Mouse (Mus musculus): ENCODE results near the gene Dach1. TPM values are rescaled to one million over a fixed set of nuclear protein-coding genes. Genes with fewer than 3 reads are reported as not detected.

The Dach1 gene
- total RNA-seq, 1 experiment from 2014 or later, result 8.1 TPM

DNA sequence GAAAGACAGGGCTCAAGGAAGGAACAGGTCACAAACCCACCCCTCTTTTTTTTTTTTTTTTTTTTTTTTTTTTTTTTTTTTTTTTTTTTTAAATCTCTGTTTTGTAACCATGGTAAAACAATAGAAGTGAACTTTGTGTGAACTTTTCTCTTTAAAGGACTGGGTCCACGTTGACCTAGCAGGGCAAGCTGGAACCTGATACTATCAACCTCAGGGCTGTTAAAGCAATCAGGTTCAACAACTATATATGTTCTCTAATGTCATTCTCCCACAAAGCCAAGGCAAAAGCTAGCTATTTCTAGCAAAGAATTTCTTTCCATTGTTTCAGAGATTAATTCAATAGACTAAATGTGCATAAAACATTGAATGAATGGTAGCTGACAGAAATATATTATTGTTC lies 134.3 kb downstream of the Dach1 start:
- DNase-seq, result no peak

DNA sequence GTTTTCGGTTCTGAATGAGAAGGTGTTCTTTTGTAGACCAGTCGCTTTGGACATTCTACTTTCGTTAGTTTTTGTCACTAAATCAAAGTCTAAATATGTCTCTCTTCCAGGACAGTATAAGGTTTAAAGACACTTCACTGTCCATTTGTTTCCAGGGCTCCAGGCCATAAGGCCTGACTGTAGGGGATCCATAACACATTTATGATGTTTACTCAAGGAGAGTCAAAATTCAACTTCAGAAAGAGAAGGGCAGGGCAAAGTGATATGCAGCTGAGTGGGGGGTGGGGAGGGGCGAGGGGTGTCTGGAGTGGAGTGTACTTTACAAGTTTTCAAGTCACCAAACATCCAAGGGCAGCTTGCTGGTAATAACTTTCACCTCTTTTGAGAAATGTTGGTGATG lies 146.0 kb downstream of the Dach1 start:
- DNase-seq, result no peak

DNA sequence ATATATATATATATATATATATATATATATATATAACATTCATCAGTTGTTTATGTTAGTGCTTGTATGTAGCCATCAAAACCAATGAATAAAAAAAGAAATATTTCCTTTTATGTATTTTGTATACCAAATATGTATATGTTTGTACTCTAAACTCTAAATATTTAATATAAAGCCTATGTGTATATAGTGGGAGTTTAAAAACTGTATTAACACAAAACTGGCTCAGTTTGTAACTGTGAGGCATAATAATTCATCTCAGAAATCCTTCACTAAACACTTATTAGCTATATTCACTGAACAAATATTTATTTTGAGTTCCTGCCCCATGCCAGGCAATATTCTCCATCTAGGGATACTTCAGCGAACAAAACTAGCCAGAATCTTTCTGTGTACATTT lies 155.5 kb downstream of the Dach1 start:
- no peak for DNase-seq

DNA sequence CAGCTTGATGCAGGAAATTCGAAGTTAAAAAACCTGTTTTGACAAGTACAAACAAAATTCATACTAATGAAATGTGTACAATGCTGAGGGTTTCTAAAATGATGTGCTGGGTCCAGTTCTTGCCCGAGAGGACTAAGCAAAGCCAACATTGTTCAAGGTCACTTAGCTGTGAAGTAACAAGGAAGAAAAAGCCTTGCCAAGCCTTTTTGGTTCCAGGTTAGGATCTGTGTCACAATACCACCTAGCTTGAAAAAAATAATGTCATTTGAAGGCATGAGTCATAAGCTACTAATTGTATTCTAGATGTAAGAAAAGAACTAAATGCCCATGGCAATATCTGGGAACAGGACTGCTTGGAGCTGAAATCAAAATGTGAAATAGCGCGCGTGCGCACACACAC lies 161.1 kb downstream of the Dach1 start:
- DNase-seq, result no peak

DNA sequence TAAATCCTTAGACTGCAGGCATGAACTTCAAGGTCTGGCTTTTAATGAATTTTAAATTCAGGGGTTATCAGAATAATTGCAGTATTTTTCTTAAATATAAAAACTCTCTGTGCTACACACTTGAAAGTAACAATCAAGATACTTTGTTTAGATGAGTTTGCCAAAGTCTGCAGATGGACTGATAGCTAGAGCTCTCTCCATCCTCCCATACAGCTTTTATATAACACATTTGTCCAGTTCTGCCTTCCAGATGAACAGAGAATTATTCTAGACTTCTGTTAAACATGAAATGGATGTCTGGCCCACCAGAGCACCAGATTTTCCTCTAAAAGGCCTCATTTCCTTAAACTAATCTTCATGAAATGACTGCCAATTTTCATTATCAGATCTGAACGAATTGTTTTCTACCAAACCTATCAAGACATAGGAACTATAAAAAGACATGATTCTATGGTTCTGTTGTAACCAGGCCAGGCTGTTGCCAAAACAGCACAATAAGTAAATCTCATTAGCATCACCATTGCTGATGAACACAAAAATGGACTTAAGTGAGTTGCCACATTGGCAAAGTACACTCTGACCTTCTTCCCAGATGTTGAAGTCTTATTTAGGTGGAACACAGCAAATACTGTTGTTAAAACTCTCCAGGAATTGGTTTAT lies 167.4 kb downstream of the Dach1 start:
- DNase-seq, result no peak

DNA sequence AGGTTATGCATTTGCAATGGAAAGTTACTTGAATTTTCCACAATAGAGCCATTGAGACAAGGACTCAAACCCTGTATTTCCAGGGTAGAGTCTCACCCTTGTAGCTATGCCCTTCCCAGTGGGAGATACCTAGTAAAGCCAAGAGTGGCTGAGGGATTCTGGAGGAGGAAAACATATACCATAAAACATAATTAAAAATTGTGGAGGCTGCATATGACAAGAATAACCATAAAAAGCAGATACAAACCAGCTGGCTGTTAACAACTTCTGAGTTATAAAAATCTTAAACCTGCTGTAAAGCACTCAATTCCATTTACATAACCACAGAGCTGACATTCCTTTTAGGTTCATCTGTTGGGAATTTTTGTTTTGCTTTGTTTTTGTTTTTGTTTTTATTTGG lies 171.0 kb downstream of the Dach1 start:
- DNase-seq, result no peak

DNA sequence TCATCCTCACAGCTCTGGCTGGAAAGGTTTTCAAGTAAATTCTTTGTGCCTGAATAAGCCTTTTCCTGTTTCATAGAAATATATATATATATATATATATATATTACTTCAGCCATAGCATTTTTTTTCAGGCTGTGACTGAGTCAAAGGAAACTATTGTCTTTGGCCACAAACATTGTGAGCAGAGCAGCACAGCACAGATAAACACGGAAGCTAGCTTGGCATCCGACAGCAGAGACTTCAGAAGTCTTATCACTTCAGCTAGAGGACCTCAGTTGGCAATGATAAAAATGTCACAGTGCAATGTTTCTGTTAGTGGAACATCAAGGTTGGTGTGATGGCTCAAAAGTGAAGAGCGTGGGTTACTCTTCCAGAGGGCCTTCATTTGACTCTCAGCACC lies 186.3 kb downstream of the Dach1 start:
- DNase-seq, result no peak

DNA sequence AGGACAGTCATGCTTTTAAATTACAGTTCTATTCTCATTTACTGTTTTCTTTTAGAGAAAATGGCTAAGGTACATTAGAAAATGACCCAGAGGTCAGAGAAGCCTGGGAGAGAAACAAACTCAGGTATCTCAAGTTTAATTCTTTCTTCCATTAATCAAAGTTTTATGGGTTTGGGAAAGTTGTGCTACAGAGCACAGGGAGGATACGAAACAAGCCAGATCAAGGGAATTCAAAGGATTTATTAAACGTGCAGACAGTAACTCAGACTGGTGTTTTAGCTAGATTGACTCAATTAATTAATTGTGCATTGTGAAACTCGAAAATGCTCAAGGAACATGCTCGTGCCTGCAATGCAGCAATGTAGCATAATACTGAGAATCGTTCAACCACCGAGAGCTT lies 186.9 kb downstream of the Dach1 start:
- no peak for DNase-seq

DNA sequence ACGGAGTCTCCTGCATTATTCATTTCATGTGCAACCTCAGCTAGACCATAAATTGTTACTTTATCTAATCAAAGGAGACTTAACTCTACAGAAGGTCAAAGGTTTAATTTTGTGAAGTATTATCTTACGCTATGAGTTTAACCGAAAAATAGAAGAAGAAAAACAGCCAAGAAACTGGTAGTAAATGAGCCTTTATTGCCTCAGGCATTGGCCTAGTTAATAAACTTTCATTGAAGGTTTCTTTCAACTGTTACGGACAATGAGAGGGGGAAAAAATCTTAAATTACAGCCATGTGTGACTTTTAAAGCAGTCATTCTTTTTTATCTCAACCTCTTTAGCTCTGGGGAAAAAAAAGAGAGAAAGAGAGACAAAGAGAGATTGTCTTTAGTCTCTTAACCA lies 188.7 kb downstream of the Dach1 start:
- DNase-seq, result no peak

DNA sequence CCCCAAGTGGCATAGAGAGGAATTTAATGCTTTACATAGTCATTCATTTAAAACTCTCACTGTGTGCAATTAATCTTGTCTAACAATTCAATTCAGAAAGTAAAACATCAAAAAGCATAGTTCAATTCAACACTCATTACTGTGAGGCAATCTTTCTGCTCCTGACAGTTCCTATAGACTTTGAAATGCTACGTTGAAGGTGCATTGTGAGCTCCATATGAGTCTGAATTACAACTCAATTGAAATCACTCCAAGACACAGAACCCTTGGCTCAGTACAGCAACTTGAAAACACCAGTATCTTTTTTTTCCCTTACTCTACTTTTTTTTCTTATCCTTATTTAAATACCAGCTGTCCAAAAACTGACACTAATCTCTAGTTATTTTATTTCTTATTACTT lies 193.5 kb downstream of the Dach1 start:
- DNase-seq, result no peak

DNA sequence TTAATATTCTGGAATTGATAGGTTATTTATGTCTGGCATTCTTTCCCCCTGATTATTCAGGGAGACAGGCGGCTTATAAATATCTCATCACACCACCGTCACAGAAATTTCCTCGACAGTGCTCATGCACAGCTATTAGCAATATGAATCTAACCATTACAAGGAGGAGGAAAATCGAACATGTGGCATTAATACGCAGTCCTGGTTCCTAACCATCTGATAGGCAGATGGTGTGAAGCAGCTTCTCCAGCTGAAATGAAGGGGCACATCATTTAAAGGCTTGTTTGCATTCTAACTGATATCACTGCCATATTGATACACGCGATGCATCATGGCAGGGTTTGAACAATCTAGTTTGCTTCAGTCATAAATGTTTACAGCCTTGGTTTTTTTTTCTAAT lies 194.1 kb downstream of the Dach1 start:
- no peak for DNase-seq

DNA sequence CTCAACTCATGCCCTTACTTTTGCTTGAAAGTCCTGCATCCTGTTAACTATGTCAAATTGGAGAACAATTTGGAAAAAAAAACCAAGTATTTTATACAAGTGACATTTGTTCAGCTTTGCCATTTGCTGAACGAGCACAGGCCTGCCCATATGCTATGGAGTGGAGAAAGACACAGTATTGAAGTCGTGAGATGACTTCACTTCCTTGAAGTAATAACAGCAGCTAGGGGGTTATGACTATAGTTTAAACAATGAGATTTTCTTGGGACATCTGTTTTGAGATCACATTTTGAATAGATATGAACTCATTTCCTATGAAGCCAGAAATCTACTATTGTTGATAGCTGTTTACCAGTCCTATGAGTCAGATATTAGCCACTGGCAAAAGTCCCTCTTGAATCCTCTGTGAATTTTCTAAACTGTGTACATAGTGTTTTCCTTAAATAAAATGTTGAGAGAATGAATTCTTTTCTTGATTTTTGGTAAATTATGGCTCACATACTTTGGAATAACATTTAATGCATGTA lies 205.0 kb downstream of the Dach1 start:
- DNase-seq, result no peak

DNA sequence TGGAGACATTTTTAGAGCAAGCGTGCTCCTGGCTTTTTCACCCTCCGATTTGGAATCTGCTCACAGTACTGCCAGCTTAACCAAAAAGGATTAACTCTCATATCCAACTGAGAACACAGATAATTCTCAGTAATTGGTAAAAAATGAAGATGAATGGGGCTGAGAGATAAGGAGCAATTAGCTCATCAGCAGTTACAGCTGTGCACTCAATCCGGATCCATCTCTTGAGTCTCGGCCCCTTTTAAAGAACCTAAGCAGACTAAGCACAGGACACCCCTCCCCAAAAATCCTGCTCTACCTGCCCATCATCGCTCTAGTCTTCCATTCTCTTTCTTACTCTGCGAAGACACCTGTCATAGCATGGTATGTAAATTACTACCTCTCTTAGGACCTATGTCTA lies 205.9 kb downstream of the Dach1 start:
- no peak for DNase-seq

DNA sequence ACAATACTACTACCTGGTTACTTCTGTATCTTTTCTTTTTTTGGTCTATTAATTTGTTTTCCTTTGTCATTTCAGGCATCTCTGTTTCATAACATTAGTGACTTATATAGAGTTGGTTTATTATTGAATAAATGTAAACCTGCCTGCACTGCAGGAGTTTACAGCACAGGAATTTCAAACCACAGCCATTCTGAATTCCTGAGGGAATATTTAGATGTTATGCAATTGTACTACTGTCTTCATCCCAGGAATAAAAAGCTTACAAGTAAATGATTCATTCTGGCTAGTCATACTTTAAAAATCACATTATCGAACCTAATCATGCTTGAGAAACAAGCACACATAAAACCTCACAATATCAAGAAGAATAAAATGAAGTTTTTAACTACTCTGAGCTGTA lies 213.2 kb downstream of the Dach1 start:
- DNase-seq, result no peak

DNA sequence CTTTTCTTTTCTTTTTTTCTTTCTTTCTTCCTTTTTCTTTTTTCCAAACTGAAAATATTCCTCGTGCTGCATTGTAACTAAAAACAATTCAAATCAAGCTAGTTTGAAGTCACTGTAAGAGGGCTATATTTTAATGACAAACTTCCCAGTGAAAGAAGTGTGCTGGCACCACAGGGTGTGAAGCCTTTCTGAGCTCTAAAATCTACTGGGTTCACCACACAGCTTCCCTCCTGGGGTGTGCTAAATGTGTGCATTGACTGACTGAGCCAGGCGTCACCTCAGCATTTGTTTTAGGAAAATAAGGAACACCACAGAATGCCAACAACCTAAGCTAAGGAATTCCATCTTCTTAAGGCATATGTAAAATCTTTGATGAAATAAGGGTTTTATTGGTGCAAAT lies 224.1 kb downstream of the Dach1 start:
- no peak for DNase-seq

DNA sequence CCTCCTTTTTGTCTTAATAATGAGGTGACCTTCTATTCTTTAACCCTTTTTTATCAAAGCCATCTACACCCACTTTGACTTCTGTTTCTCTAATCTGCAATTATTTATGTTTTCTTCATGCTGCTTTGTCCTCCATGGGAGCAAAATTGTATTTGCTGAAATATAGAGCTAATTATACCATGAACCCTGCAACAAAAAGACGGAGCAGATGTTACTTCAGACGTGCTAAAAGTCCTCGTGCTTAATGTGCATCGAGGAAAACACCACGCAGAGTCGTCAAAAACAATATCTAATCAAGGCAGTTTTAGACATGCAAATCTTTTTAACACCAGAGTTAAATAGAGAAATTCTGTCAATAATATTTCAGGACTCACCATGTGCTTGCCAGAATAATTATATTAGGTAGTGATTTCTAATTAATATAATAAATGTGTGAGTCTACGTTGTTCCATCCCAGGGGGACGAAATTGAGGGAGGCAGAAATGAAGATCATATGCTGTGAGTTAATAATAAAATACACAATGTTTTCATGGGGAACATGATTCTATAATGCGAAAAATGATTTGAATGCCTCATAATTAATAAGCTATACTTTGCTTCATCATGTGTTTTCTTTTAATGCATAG lies 224.8 kb downstream of the Dach1 start:
- DNase-seq, result no peak

DNA sequence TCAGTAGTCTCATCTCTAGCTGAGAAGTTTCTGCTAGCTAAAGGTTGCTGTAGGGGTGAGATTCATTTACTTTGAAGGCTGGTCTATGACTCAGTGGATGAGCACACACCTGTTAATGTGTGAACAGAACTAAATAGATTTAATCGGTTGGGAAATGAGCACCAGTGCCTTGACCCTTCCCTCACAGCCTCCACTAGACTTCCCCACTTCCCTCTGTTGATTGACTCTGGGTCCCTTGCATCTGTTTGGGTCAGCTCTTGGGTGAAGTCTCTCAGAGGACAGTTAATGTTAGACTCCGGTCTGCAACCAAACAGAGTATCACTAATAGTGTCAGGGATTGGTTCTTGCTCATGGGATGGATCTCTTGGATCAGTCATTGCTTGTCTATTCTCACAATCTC lies 227.2 kb downstream of the Dach1 start:
- no peak for DNase-seq

DNA sequence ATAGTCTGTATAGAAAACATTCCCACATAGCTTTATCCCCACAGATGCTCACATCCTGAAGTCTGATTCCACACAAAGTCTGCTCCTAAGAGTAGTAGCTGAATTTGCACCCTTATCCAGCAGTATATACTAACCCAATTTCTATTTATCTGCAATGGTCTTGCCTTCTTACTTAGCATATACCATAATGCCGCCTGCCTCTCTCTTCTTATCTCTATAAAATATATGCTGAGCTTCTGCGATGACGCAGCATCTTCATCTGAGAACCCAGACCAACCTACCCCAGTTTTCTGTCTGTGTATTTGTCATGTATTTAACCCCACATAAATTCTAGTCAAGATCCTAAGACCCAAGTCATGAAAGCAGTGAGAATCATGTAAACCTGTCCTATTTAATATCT lies 272.9 kb downstream of the Dach1 start:
- no peak for DNase-seq

DNA sequence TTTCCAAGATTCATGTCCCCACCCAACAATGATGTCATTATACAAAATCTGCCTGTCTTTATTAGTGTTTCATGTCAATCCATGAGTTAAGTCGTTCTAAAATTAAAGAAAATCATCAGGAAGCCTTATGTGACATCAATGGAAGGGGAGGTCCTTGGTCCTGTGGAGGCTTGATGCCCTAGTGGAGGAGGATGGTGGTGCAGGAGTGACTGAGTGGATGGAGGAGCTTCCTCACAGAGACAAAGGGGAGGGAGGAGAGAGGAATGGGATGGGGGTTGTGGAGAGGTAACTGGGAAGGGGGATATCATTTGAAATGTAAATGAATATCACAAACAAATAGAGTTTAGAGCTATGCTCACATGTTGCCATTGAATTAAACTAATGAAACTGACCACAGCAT lies 287.6 kb downstream of the Dach1 start:
- DNase-seq, result no peak

DNA sequence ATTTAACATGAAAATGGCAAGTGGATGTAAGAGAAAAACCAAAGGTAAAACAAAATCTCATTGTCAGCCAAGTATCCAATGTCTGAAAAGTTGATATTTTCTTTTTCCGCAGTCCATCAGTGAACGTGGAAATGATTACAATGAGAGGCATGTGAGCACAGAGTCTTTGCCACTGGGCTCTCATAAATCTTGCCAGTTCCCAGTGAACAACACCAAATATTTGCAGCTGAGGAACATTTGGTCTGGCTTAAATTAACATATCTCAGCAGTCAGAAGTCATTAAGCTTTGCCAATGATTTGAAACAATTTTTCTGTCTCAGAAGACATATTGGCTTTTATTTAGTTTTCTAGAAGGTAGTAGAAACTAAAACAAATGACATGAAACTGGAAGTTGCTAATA lies 298.6 kb downstream of the Dach1 start:
- no peak for DNase-seq

DNA sequence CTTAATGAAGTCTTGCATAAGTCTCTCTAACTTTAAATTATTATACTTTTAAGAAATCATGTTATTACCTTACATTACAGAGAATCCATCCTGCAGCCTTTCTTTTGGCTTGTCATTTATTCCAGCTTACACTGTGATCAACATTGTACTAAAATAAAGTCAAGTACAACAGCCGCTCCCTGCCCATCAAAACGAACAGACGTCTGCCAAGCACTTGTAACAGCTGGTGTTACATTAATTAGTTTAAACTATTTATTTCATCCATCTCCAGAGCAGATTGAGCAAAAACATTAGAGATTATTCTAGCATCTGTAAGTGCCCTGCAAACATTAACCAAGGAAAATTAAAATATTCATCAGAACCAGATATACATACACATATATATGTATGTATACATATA lies 311.2 kb downstream of the Dach1 start:
- DNase-seq, result no peak

DNA sequence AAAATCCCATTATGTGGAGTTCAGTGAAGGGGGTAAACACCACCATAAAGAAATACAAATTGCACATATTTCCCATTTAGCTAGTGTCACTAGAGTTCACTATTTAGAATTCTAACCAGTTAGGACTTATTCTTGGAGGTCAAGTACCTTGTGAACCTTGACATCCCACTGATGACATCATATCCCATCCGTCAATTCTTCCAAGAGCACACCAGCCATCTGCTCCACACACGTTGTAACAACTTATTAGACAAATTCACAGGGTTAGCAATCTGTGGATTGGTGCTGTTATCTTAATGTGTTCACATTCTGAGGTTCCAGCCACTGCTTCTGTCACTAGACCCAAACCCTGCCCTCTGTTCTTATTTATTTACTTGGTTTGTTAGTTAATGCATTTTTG lies 312.3 kb downstream of the Dach1 start:
- DNase-seq, result no peak

DNA sequence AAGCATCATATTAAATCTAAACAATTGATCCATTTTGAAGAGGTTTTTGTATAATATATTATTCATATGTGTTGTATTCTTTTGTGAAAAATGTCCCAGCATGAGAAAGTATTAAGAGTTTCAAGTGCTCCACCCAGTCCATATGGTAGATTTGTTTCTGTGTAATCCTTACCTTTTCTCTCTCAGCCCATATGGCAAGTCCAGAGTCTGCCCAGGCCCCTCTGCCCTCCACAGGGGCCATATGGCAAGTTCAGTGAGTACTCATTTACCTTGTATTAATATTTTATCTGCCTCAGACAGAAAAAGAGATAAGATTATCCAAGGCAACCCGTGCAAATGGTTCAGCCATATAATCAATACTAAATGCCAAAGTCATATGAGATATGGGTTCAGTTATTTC lies 314.2 kb downstream of the Dach1 start:
- no peak for DNase-seq

DNA sequence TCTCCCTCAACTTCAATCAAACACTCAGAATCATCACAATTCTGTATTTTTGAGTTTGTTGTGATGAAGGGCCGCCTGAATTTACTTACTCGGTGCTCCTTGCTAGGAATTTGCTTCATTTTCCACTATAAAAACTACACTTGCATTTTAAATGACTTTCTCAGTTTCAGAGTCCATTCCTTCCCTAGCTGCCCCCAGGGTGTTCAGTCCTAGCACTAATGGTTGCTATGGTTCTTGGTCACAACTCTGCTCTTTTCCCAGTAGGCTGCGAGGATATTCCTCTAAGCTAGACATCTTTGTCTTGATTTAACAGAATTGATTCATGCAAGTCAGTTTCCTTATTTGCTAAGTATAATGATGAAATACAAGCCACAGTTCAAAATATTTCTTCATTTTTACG lies 319.1 kb downstream of the Dach1 start:
- DNase-seq, result no peak

DNA sequence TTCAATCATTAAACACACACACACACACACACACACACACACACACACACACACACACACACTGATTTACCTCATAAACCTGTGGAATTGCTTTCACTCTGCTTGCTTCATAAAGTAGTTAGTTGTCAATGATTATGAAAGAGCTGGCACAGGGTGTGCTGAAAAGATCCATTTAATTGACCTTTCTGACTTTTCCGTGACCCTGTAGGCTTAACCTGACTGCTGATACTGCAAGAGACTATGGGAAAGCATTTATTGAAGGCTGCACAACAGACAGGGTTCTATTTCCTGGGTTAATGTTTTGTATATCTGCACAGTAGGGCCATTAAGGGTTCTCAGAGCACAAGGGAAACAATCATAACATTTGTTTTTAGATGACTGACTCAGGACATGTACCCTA lies 321.9 kb downstream of the Dach1 start:
- no peak for DNase-seq

All from adrenal gland, postnatal 14 days (tissue).